Mouse (Mus musculus) intestine, postnatal 0 days (tissue): Measurements from ENCODE around the gene Tnk2. TPM values are rescaled to one million over a fixed set of nuclear protein-coding genes. Genes with fewer than 3 reads are reported as not detected.

Source experiments
- ATAC-seq: fragments of 200-750 bp; cut with Nextera tagmentation; 2 replicates; pipeline ENCODE4 v1.8.0; 2017; ENCODE audit warnings: mild to moderate bottlenecking, moderate TSS enrichment, moderate library complexity
- H3K27ac ChIP-seq: fragments of 300-500 bp; sonication (generic); 2 replicates; pipeline ENCODE4 v1.5.1; 2014; ENCODE audit warnings: mild to moderate bottlenecking, low read depth, low read length, moderate library complexity
- H3K27me3 ChIP-seq: fragments of 300-500 bp; sonication (generic); replicated peaks from 2 replicates; pipeline ENCODE4 v1.6.1; 2014; ENCODE audit warnings: low read length, mixed read lengths; ENCODE audit not compliant: control insufficient read depth, insufficient read depth
- H3K36me3 ChIP-seq: fragments of 300-500 bp; sonication (generic); 2 replicates; pipeline ENCODE4 v1.6.1; 2014; ENCODE audit warnings: mild to moderate bottlenecking, moderate library complexity; ENCODE audit not compliant: control insufficient read depth, insufficient read depth
- H3K4me1 ChIP-seq: fragments of 300-500 bp; sonication (generic); replicated peaks from 2 replicates; pipeline ENCODE4 v1.6.1; 2014; ENCODE audit warnings: antibody characterized with exemption, low read length, mixed read lengths; ENCODE audit not compliant: control insufficient read depth, insufficient read depth
- H3K4me2 ChIP-seq: fragments of 300-500 bp; sonication (generic); replicated peaks from 2 replicates; pipeline ENCODE4 v1.6.1; 2014; ENCODE audit warnings: low read depth, mild to moderate bottlenecking, moderate library complexity
- H3K4me3 ChIP-seq: fragments of 300-500 bp; sonication (generic); 2 replicates; pipeline ENCODE4 v1.5.1; 2014; ENCODE audit warnings: low read depth, low read length
- H3K9ac ChIP-seq: fragments of 300-500 bp; sonication (generic); 2 replicates; pipeline ENCODE4 v1.6.1; 2014; ENCODE audit warnings: mild to moderate bottlenecking, low read depth, low read length
- H3K9me3 ChIP-seq: fragments of 300-500 bp; sonication (generic); 2 replicates; pipeline ENCODE4 v1.6.1; 2016; ENCODE audit warnings: mixed run types; ENCODE audit not compliant: control insufficient read depth
- CTCF ChIP-seq: sonication (generic); IDR thresholded peaks from 2 replicates; pipeline ENCODE4 v1.5.1; 2016; ENCODE audit warnings: low read depth, mild to moderate bottlenecking, control low read depth, antibody characterized with exemption, moderate library complexity
- WGBS: fragments of 180-500 bp; shearing (Covaris S2); extraction: QIAGEN DNeasy Blood & Tissue Kit; methylation state at CpG from one replicate; pipeline ENCODE4 v1.1.7; 2014; 5-methylcytosine and 5-hydroxymethylcytosine counted together
- polyA plus RNA-seq: library from polyadenylated mRNA; unstranded; fragments of >200 nt; fragmentation: Nextera tagmentation; extraction: Ambion mirVana; gene quantifications from 2 replicates; pipeline ENCODE4 v1.2.1, GENCODE M21; 2015

Gene Tnk2
- polyA plus RNA-seq, 1 experiment from 2014 or later, result 8.0 TPM

DNA sequence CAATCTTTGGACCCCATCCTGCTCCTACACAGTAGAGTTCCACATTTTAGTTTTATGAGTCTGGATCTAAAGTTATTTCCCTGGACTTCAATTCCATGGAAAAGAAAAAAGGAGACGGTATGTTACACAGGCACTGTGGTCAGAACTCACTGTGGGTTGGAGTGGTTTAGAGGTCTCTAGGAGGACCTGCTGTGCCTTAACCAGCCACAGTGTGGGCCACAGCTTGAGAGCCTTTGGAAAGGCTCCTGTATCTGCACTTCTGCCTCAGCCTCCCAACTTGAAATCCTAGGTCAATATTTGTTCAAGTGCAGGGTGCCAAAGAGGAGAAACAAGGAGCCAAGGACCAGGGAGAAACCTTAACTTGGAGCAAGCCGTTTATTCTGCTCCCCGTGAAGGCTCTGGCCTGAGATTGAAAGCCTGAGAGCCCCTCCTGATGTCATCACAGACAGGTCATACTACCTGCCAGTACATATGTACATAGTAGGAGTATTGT is 41.4 kb upstream of the Tnk2 start:
- no peaks in the 10 kb centered on the region for H3K36me3 ChIP-seq
- 71% methylated on average over 3 of the region's 3 CpGs for WGBS
- H3K4me3 ChIP-seq, result no peak overlapping the region
- no peak overlapping the region for H3K9ac ChIP-seq
- H3K27ac ChIP-seq, result no peak overlapping the region
- H3K4me1 ChIP-seq, result no peaks in the 10 kb centered on the region
- H3K4me2 ChIP-seq, result no peak overlapping the region
- no peak for ATAC-seq
- H3K9me3 ChIP-seq, result no peaks in the 10 kb centered on the region
- H3K27me3 ChIP-seq, result no peaks in the 10 kb centered on the region
- no peak for TF ChIP-seq CTCF

DNA sequence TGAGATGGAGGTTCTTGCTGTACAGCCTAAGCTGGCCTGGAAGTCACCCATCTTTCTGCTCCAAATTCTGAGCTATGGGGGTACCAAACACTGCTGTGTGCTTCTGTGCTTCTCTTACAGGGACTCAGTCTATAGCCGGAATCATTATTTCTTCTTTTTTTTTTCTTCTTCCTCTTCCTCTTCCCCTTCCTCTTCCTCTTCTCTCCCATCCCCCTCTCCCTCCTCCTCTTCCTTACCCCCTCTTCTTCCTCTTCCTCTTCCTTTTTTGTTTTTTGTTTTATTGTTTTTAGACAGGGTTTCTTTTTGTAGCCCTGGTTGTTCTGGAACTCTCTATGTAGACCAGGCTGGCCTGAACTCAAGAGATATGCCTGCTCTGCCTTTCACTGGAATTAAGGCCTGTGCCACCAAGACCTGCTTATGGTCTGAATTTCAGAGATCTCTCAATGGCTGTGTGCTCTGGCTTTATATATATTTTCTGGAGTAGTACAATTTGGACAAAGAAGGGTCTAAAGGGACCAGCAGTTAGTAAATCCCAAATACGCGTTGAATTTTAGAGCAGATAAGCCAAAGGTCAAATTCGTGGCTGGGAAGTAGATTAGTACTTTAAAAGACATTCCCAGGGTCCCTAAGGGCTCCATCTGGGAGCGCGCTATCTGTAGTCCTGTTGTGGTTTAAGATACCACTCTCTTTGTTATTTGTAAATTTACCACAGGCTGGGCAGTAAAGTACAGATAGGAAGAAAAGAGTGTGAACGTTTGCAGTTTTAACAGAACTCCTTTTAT is 35.9 kb upstream of the Tnk2 start:
- Histone ChIP-seq H3K4me1 (no peaks in the 10 kb centered on the region), H3K27me3 (no peaks in the 10 kb centered on the region), H3K9ac (no peak overlapping the region), H3K9me3 (no peaks in the 10 kb centered on the region), H3K4me3 (peak overlapping the region; percentile 75; the same call in 1 of the 2 replicates), H3K27ac (peak overlapping the region; percentile 64), H3K36me3 (no peaks in the 10 kb centered on the region), H3K4me2 (peak overlapping the region; percentile 95)
- WGBS, result 29% methylated on average over 7 of the region's 7 CpGs
- no peak for TF ChIP-seq CTCF
- ATAC-seq, result no peak

DNA sequence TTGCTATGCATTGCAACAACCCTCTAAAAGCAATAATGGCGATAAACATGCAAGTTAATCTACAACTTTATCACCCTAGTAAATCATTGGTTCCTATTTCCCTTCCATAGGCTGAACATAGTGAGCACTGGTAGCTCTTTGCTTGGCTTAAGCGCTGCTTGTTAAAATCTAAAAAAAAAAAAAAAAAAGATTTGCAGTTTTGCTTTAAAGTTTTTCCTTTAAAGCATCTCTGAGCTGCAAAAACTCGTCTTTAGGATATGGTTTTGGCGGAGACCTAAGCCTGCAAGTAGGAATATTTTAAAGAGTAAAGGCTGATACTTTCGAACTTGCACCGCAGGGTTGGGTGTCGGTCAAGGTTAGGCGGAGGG is 35.3 kb upstream of the Tnk2 start:
- H3K27me3 ChIP-seq, result no peaks in the 10 kb centered on the region
- TF ChIP-seq CTCF, result no peak
- no peak overlapping the region for H3K9ac ChIP-seq
- no peaks in the 10 kb centered on the region for H3K36me3 ChIP-seq
- peak overlapping the region; percentile 95 for H3K4me2 ChIP-seq
- H3K27ac ChIP-seq, result peak overlapping the region; percentile 64
- H3K4me1 ChIP-seq, result no peaks in the 10 kb centered on the region
- H3K9me3 ChIP-seq, result no peaks in the 10 kb centered on the region
- peak; percentile 80 for ATAC-seq
- 5% methylated on average over 8 of the region's 8 CpGs for WGBS
- H3K4me3 ChIP-seq, result peak overlapping the region; percentile 75

DNA sequence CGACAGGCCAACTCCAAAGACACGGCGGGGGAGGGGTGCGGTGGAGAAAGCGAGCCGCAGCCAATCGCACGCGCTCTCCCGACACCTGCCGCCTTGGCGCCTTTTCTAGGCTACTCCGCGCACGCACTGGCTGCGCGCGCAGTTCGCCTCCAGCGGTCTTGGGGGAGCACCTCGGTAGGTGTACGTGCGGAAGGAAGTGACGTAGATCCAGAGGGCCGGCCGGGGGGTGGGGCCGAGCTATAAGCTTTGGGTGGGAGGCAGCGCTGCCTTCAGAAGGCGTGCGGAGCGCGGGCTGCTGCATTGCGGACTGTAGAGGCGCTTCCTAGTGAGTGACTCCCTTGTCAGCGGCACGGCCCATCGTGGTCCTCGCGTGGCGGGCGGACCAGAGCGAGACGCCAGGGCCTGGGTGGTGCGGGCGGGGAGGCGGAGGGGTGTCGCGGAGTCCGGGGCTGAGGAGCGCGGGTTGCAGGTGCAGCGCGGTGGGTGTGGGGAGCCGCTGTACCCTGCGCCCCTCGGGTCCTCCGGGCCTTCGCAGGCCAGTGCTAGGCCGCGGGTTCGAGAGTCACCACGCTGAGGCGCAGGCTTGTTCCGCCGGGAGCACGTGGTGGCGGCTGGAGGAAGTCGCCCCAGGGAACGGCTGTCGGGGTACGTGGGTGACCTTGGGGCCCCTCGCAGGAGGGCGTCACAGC is 34.8 kb upstream of the Tnk2 start, which contains the start of gene Tfrc:
Gene Tfrc, plus strand, starts transcription at position 209 of the 689 bp plus-strand sequence.
- TF ChIP-seq CTCF, result peak; percentile 15; the same call in 1 of the 2 replicates
- peak within 1 kb of the TSS; percentile 75 for H3K4me3 ChIP-seq
- no peaks in the 10 kb centered on the region for H3K27me3 ChIP-seq

DNA sequence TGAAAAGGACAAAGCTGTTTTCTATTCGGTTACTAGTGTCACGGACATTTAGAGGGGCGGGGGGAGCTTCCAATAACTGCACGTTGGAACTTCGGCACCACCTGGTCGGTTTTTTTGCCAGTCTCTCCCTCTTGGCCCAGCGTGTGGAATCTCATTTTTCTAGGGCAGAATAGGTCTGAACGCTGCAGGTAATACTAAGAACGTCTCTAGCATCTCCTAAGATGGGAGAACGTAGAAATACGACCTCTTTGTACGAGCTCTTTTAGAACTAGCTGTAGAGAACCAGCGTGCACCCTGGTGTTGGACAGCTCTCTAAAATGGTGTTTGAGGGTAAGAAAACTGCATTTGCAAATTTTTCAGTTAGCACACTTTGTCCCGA is 34.3 kb upstream of the Tnk2 start:
- peaks cover 4% of the 10 kb centered on the region; the same call in 1 of the 2 replicates for H3K36me3 ChIP-seq
- ATAC-seq, result no peak
- H3K4me3 ChIP-seq, result peak overlapping the region; percentile 75
- no peak for TF ChIP-seq CTCF
- WGBS, result under 1% methylated on average over 14 of the region's 14 CpGs
- peak overlapping the region; percentile 95 for H3K4me2 ChIP-seq
- H3K9ac ChIP-seq, result peak overlapping the region; percentile 76
- no peaks in the 10 kb centered on the region for H3K27me3 ChIP-seq
- no peaks in the 10 kb centered on the region for H3K9me3 ChIP-seq
- H3K4me1 ChIP-seq, result no peaks in the 10 kb centered on the region
- peak overlapping the region; percentile 88 for H3K27ac ChIP-seq

More for the DNA sequence above, 34.8 kb upstream of the Tnk2 start, which contains the start of gene Tfrc:
- WGBS, result under 1% methylated on average over 65 of the region's 73 CpGs
- no peaks in the 10 kb centered on the region for H3K9me3 ChIP-seq
- ATAC-seq, result peak; percentile 98
- peak within 1 kb of the TSS; percentile 88 for H3K27ac ChIP-seq
- peak within 1 kb of the TSS; percentile 95 for H3K4me2 ChIP-seq
- no peaks in the 10 kb centered on the region for H3K36me3 ChIP-seq
- H3K9ac ChIP-seq, result peak within 1 kb of the TSS; percentile 76
- no peaks in the 10 kb centered on the region for H3K4me1 ChIP-seq

DNA sequence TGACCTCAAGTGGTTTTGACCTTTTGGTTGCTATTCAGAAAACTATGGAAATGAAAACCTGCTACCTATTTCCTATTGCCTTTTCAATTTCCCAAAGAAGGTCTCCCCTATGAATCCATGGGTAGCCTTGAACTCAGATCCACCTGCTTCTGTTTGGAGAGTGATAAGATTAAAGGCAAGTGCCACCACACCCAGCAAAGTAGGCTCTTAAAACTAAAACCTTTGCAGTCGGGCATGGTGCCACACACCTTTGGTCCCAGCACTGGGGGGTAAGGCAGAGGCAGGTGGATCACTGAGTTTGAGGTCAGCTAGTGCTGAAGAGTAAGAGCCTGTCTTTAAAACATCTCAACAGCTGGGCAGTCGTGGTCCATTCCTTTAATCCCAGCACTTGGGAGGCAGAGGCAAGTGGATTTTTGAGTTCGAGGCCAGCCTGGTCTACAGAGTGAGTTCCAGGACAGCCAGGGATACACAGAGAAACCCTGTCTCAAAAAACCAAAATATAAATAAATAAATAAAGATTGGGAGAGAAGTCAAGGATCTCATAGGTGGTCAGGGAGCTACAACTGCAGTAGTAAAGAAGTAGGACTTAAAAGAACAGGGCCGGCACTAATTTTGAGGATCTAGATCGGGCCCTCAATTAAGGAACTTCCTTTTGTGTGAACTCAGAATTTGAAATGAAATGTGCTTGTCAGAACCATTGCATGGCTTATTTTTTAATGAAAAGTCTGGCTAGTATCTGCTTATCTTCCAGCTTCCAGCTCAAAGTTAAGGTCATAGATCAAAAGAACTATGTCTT is 33.0 kb upstream of the Tnk2 start:
- TF ChIP-seq CTCF, result no peak
- ATAC-seq, result no peak
- no peaks in the 10 kb centered on the region for H3K27me3 ChIP-seq
- H3K36me3 ChIP-seq, result peaks cover 13% of the 10 kb centered on the region; the same call in 1 of the 2 replicates
- no peaks in the 10 kb centered on the region for H3K9me3 ChIP-seq
- peak overlapping the region; percentile 95 for H3K4me2 ChIP-seq
- H3K9ac ChIP-seq, result no peak overlapping the region
- no peak overlapping the region for H3K27ac ChIP-seq
- peak overlapping the region; percentile 75 for H3K4me3 ChIP-seq
- WGBS, result 36% methylated on average over 5 of the region's 5 CpGs
- H3K4me1 ChIP-seq, result no peaks in the 10 kb centered on the region
